Mouse (Mus musculus) bone marrow macrophage, adult 2 months (primary cell): ENCODE data around the gene Slc9a3r2. TPM values are rescaled to one million over a fixed set of nuclear protein-coding genes. Genes with fewer than 3 reads are reported as not detected.

Experiments used
- H3K27ac ChIP-seq: 2 replicates; pipeline ENCODE4 v1.5.1; 2012; ENCODE audit warnings: low read depth, low read length; ENCODE audit not compliant: insufficient read depth
- H3K4me1 ChIP-seq: 2 replicates; pipeline ENCODE4 v1.6.1; 2012; ENCODE audit warnings: low read length; ENCODE audit not compliant: control insufficient read depth, insufficient read depth
- H3K4me3 ChIP-seq: 2 replicates; pipeline ENCODE4 v1.5.1; 2012; ENCODE audit warnings: mild to moderate bottlenecking, low read length, moderate library complexity; ENCODE audit not compliant: insufficient read depth
- CTCF ChIP-seq: IDR thresholded peaks from 2 replicates; pipeline ENCODE4 v1.5.1; 2012; ENCODE audit warnings: low read depth, mild to moderate bottlenecking, low read length, moderate library complexity
- POLR2A ChIP-seq: IDR thresholded peaks from 2 replicates; pipeline ENCODE4 v1.6.1; 2012; ENCODE audit warnings: mild to moderate bottlenecking, low read depth, low read length, borderline replicate concordance
- polyA plus RNA-seq: library from polyadenylated mRNA; stranded (reverse); fragments of >200 nt; gene quantifications from 2 replicates; pipeline ENCODE4 v1.2.4, GENCODE M21; 2012; ENCODE audit not compliant: missing spikeins, insufficient read depth, insufficient read length

The Slc9a3r2 gene
- polyA plus RNA-seq, 1 experiment = 0.98 TPM

- H3K27ac ChIP-seq = no peak overlapping the region
- TF ChIP-seq CTCF (no peak), POLR2A (no peak)
- H3K4me3 ChIP-seq = peak overlapping the region; percentile 69
- peaks cover 19% of the 10 kb centered on the region for H3K4me1 ChIP-seq
These were observed 37.0 kb upstream of the Slc9a3r2 start for GRCm38 (mm10) chr17:24687146-24687595.

- H3K27ac ChIP-seq = no peak overlapping the region
- no peak overlapping the region for H3K4me3 ChIP-seq
- peaks cover 13% of the 10 kb centered on the region for H3K4me1 ChIP-seq
- no peak for TF ChIP-seq CTCF
- TF ChIP-seq POLR2A = no peak
These were observed 36.4 kb upstream of the Slc9a3r2 start for GRCm38 (mm10) chr17:24686514-24686913.

GRCm38 (mm10) chr17:24677500-24678080 lies 27.5 kb upstream of the Slc9a3r2 start:
- Histone ChIP-seq H3K4me1 (peaks cover 12% of the 10 kb centered on the region), H3K4me3 (no peak overlapping the region), H3K27ac (no peak overlapping the region)
- TF ChIP-seq POLR2A (no peak), CTCF (no peak)

DNA sequence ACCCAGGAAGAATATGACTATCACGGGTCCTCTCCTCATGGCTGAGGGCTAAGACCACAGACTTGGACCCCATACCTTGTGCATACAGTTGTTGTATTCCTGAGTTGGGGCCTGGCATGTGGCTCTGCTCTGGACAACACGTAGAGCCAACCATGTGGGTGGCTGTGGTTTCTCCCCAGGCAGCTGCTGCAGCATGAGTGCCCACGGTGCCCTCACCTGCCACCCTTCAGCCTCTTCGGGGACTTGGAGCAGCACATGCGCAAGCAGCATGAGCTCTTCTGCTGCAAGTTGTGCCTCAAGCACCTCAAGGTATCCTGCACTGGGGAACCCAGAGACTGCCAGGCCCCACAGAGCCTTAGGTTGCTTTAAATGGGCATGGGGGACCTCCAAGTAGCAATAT lies 26.8 kb upstream of the Slc9a3r2 start:
- H3K4me3 ChIP-seq = no peak overlapping the region
- no peak for TF ChIP-seq POLR2A
- TF ChIP-seq CTCF = no peak
- H3K27ac ChIP-seq = no peak overlapping the region
- peaks cover 18% of the 10 kb centered on the region for H3K4me1 ChIP-seq

GRCm38 (mm10) chr17:24676187-24676586 lies 26.1 kb upstream of the Slc9a3r2 start:
- TF ChIP-seq POLR2A (no peak), CTCF (peak; percentile 57; the same call in 1 of the 2 replicates)
- Histone ChIP-seq H3K27ac (no peak overlapping the region), H3K4me1 (peaks cover 25% of the 10 kb centered on the region), H3K4me3 (no peak overlapping the region)

DNA sequence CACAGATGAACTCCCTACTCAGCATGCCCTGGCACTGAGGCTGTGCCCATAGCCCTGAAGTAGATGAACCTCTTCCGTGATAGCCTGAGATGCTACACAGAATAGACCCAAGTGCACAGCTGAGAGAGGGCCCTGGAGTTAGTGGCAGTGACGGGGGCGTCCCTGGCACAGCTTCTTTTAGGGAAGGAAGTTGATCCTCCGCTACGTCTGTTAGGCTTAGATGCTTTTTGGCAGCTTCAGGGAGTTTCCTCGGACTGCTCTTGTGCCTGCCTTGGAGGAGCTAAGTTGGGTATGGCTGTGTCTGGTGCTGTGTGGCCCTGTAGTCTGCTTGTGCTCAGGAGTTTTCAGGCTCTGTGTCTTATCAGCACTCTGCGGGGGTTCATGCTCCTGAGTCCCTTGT lies 24.1 kb upstream of the Slc9a3r2 start:
- no peak overlapping the region for H3K27ac ChIP-seq
- no peak for TF ChIP-seq POLR2A
- TF ChIP-seq CTCF = no peak

GRCm38 (mm10) chr17:24672141-24672540 lies 22.0 kb upstream of the Slc9a3r2 start:
- peak overlapping the region; percentile 15 for H3K4me3 ChIP-seq

More for the DNA sequence above, 24.1 kb upstream of the Slc9a3r2 start:
- Histone ChIP-seq H3K4me3 (no peak overlapping the region), H3K4me1 (peaks cover 30% of the 10 kb centered on the region)

GRCm38 (mm10) chr17:24671346-24671745 lies 21.2 kb upstream of the Slc9a3r2 start:
- TF ChIP-seq CTCF = no peak
- TF ChIP-seq POLR2A = no peak
- Histone ChIP-seq H3K4me3 (no peak overlapping the region), H3K4me1 (peaks cover 33% of the 10 kb centered on the region), H3K27ac (no peak overlapping the region)

More at GRCm38 (mm10) chr17:24672141-24672540, 22.0 kb upstream of the Slc9a3r2 start:
- peaks cover 33% of the 10 kb centered on the region for H3K4me1 ChIP-seq
- no peak overlapping the region for H3K27ac ChIP-seq
- TF ChIP-seq POLR2A (no peak), CTCF (no peak)

DNA sequence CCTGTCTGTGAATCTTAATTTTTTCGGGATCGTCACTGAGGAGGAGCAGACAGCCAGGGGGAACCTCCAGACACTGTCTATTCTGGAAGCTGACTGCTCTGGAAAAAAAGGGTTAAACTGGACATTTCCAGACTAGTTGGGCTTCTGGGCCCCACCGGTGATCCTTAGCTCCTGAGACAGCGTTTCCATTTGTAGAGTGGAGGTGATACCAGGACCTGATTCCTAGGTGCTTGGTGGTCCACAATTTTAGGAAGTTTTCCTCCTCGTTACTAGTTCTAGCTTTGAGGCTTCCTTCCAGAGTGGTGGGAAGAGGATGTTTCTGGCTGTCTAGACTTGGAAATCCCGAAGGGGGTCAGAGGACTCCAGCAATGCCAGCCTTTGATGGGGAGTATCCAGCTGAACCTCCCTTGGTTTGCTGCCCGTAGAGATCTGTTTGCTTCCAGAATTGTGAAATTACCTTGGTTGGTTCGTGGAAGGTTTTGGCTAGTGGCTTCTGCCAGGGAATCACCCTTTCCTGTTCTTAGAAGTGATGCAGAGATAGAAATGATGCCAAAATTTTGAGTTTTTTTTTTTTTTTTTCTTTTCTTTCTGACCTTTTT lies 20.2 kb upstream of the Slc9a3r2 start:
- no peak for TF ChIP-seq POLR2A
- no peak for TF ChIP-seq CTCF
- 0 out of 2 replicates have a peak overlapping the region, but pooled peaks have one; percentile 5 for H3K27ac ChIP-seq
- H3K4me1 ChIP-seq = peaks cover 33% of the 10 kb centered on the region
- peak overlapping the region; percentile 70 for H3K4me3 ChIP-seq

GRCm38 (mm10) chr17:24669545-24670245 lies 19.6 kb upstream of the Slc9a3r2 start, which contains the start of gene Zfp598:
TSS of gene Zfp598 (plus strand) at chr17:24669687.
- Histone ChIP-seq H3K4me3 (peak within 1 kb of the TSS; percentile 70), H3K27ac (peak within 1 kb of the TSS; percentile 43), H3K4me1 (peaks cover 31% of the 10 kb centered on the region)
- TF ChIP-seq CTCF = no peak
- no peak for TF ChIP-seq POLR2A

DNA sequence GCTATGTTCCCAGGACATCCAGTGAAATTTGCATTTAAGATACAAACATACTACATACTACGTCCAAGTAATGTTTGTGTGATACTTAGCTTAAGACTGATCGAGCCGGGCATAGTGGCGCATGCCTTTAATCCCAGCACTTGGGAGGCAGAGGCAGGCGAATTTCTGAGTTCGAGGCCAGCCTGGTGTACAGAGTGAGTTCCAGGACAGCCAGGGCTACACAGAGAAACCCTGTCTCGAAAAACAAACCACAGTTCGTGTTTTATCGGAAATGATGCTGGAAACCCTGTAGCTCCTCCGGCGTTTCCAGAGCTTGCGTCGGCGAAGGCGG lies 19.1 kb upstream of the Slc9a3r2 start:
- peaks cover 26% of the 10 kb centered on the region for H3K4me1 ChIP-seq

More for the DNA sequence above, 19.1 kb upstream of the Slc9a3r2 start:
- Histone ChIP-seq H3K4me3 (peak overlapping the region; percentile 70), H3K27ac (peak overlapping the region; percentile 43)
